Mouse (Mus musculus) hindbrain, embryonic 10.5 days (tissue): ENCODE data around the gene Pou3f1. TPM values are rescaled to one million over a fixed set of nuclear protein-coding genes. Genes with fewer than 3 reads are reported as not detected.
"Not testable (repeated sequence)": the region's sequence is repeated elsewhere in the genome, so short reads cannot be mapped to it uniquely, and the experiment has no call there.

Source experiments
- DNase-seq: peaks from one replicate; pipeline ENCODE4 v3.0.0-alpha.2; 2017; ENCODE audit warnings: low spot score
- H3K27ac ChIP-seq: fragments of 300-500 bp; sonication (generic); 2 replicates; pipeline ENCODE4 v1.5.1; 2016; ENCODE audit warnings: mild to moderate bottlenecking, moderate library complexity
- H3K27me3 ChIP-seq: fragments of 300-500 bp; sonication (generic); 2 replicates; pipeline ENCODE4 v1.6.1; 2016; ENCODE audit warnings: mild to moderate bottlenecking; ENCODE audit not compliant: poor library complexity, insufficient read depth, severe bottlenecking
- H3K36me3 ChIP-seq: fragments of 300-500 bp; sonication (generic); 2 replicates; pipeline ENCODE4 v1.6.1; 2016; ENCODE audit warnings: mild to moderate bottlenecking, moderate library complexity
- H3K4me1 ChIP-seq: fragments of 300-500 bp; sonication (generic); replicated peaks from 2 replicates; pipeline ENCODE4 v1.6.1; 2016; ENCODE audit warnings: mild to moderate bottlenecking
- H3K4me3 ChIP-seq: fragments of 300-500 bp; sonication (generic); 2 replicates; pipeline ENCODE4 v1.5.1; 2016; ENCODE audit warnings: mild to moderate bottlenecking, moderate library complexity
- H3K9me3 ChIP-seq: fragments of 300-500 bp; sonication (generic); 2 replicates; pipeline ENCODE4 v1.6.1; 2016; ENCODE audit warnings: mild to moderate bottlenecking, moderate library complexity
- WGBS: fragments of 180-500 bp; shearing (Covaris S2); methylation state at CpG from one replicate; pipeline ENCODE4 v1.1.7; 2016; 5-methylcytosine and 5-hydroxymethylcytosine counted together
- polyA plus RNA-seq: library from polyadenylated mRNA; unstranded; fragments of >200 nt; fragmentation: Nextera tagmentation; extraction: Ambion mirVana; gene quantifications from 2 replicates; pipeline ENCODE4 v1.2.1, GENCODE M21; 2016

Gene Pou3f1
- polyA plus RNA-seq, 1 experiment from 2014 or later, result 12.9 TPM

DNA sequence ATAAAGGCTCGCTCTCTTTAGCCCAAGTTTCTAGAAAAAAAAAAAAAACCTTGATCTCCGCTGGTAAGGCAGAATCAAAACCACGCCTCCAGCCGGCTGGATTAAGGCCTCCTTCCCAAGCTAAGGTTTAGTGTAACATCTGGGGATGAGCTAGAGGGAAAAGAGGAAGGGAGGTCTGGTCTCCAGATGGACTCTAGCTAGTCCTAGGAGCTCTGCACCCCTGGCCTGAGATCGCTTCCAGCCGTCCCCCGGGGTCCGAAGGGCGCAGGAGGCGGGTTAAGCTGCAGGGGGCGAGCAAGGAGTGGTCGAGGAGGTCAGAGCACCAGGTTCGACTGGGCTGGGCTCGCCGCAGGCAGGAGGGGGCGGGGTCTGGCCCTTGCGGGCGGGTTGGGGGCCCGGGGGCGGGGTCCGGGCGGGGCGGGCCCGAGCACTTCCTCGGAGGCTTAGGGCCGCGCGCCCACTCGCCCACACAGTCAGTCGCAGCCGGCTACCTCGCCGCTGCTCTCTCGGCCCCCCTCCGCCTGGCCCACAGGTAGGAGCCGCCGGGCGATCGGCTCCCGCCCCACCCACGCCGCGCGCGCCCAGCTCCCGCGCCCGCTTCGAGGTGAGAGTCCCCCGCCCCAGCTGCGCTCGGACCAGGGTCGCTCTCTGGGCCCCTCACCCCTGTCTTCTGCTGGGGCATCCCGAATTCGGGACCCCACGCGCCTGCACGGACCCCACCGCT is 43.8 kb downstream of the Pou3f1 start, which contains the start of gene Fhl3:
TSS of gene Fhl3 (plus strand) at position 454 of the 724 bp plus-strand sequence.
- under 1% methylated on average over 54 of the region's 59 CpGs for WGBS
- Histone ChIP-seq H3K36me3 (no peaks in the 10 kb centered on the region), H3K27me3 (peaks cover 64% of the 10 kb centered on the region), H3K4me1 (peaks cover 68% of the 10 kb centered on the region), H3K9me3 (no peaks in the 10 kb centered on the region), H3K27ac (peak within 1 kb of the TSS; percentile 89), H3K4me3 (peak within 1 kb of the TSS; percentile 91)
- DNase-seq, result peak; percentile 80

DNA sequence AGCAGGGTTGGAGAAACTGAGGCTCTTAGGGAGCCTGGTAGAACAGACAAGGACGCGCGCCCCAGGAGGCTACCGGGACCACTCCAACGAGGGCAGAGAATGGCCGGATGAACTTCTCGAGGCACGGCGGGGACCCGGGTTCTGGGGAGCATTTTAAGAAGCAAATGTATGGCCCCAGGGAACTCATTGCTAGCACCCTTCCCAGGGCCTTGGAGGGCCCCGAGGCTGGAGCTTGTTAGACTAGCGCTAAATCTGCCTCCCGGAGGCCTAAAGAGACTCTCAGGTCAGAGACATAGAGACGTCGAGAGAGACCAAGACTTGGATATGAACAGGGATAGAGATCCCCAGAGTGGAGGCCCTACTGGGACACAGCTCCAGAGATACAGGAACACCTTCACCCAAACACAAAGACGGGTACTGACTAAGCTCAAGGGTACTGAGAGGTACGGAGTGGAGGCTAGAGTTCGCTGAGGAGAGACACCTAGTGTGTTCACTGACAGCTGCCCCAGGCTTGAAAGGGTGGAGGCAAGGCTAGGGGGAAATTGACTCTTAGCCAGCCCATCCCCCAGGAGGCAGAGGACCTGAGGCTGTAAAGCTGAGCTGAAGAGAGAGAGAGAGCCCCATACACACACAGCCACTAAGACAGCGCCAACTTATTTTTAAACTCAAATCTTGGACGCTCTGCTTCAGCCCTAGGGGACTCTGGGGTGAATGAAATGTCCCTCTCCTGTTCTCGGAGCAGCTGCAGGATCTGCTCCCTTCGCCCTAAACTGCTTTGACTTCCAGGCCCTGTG is 44.6 kb downstream of the Pou3f1 start:
- DNase-seq, result peak; percentile 37
- H3K4me3 ChIP-seq, result peak overlapping the region; percentile 91
- H3K27ac ChIP-seq, result peak overlapping the region; percentile 89
- no peaks in the 10 kb centered on the region for H3K9me3 ChIP-seq
- H3K27me3 ChIP-seq, result peaks cover 64% of the 10 kb centered on the region
- 3% methylated on average over 22 of the region's 22 CpGs for WGBS
- H3K36me3 ChIP-seq, result peaks cover 3% of the 10 kb centered on the region; the same call in 1 of the 2 replicates
- H3K4me1 ChIP-seq, result peaks cover 69% of the 10 kb centered on the region

GRCm38 (mm10) chr4:124701916-124702315 is 45.3 kb downstream of the Pou3f1 start:
- peak overlapping the region; percentile 91 for H3K4me3 ChIP-seq
- no peaks in the 10 kb centered on the region for H3K9me3 ChIP-seq
- 35% methylated on average over 5 of the region's 5 CpGs for WGBS
- peak overlapping the region; percentile 89 for H3K27ac ChIP-seq
- H3K27me3 ChIP-seq, result peaks cover 66% of the 10 kb centered on the region
- peaks cover 68% of the 10 kb centered on the region for H3K4me1 ChIP-seq
- peaks cover 4% of the 10 kb centered on the region; the same call in 1 of the 2 replicates for H3K36me3 ChIP-seq
- no peak for DNase-seq

DNA sequence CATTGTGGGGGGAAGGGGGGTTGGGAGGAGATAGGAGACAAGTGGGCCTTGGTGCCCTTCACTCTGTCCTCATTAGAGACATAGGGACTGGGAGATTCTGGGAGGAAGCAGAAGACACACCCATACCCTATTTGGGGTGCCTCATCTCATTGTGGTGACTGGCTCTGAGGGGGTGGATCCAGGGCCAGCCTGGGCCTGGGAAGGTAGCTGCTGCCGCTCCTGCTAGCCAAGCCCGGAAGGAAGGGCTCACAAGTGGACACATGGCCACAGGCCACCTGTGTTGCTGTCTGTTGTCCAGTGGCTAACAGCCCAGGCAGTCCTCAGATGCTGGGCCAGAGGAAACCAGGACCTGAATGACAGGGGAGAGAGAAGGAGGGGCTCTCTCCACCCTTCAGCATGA is 46.8 kb downstream of the Pou3f1 start:
- Histone ChIP-seq H3K9me3 (no peaks in the 10 kb centered on the region), H3K27ac (peak overlapping the region; percentile 89), H3K4me1 (peaks cover 80% of the 10 kb centered on the region), H3K36me3 (peaks cover 10% of the 10 kb centered on the region; the same call in 1 of the 2 replicates), H3K27me3 (peaks cover 74% of the 10 kb centered on the region), H3K4me3 (peak overlapping the region; percentile 32; the same call in 1 of the 2 replicates)
- DNase-seq, result no peak
- WGBS, result 32% methylated on average over 2 of the region's 2 CpGs

GRCm38 (mm10) chr4:124703881-124704796 is 47.5 kb downstream of the Pou3f1 start:
- WGBS, result 5% methylated on average over 6 of the region's 6 CpGs
- Histone ChIP-seq H3K27me3 (peaks cover 74% of the 10 kb centered on the region), H3K4me3 (peak overlapping the region; percentile 32), H3K27ac (peak overlapping the region; percentile 89), H3K36me3 (peaks cover 10% of the 10 kb centered on the region; the same call in 1 of the 2 replicates), H3K9me3 (no peaks in the 10 kb centered on the region), H3K4me1 (peaks cover 87% of the 10 kb centered on the region)
- peak; percentile 35 for DNase-seq

GRCm38 (mm10) chr4:124704797-124705474 is 48.3 kb downstream of the Pou3f1 start:
- H3K4me1 ChIP-seq, result peaks cover 87% of the 10 kb centered on the region
- DNase-seq, result peak; percentile 41
- WGBS, result 13% methylated on average over 11 of the region's 11 CpGs

GRCm38 (mm10) chr4:124705661-124706269 is 49.2 kb downstream of the Pou3f1 start:
- peaks cover 87% of the 10 kb centered on the region for H3K4me1 ChIP-seq
- H3K27me3 ChIP-seq, result peaks cover 72% of the 10 kb centered on the region

More at GRCm38 (mm10) chr4:124704797-124705474, 48.3 kb downstream of the Pou3f1 start:
- peak overlapping the region; percentile 32 for H3K4me3 ChIP-seq
- H3K9me3 ChIP-seq, result no peaks in the 10 kb centered on the region
- H3K36me3 ChIP-seq, result peaks cover 10% of the 10 kb centered on the region; the same call in 1 of the 2 replicates
- H3K27ac ChIP-seq, result peak overlapping the region; percentile 89
- peaks cover 74% of the 10 kb centered on the region for H3K27me3 ChIP-seq

GRCm38 (mm10) chr4:124707381-124708199 is 51.0 kb downstream of the Pou3f1 start:
- H3K27ac ChIP-seq, result 0 out of 2 replicates have a peak overlapping the region, but pooled peaks have one; percentile 9
- not testable (repeated sequence) for H3K4me3 ChIP-seq, H3K9me3 ChIP-seq, DNase-seq
- peaks cover 10% of the 10 kb centered on the region; the same call in 1 of the 2 replicates for H3K36me3 ChIP-seq
- 86% methylated on average over 25 of the region's 25 CpGs for WGBS
- H3K4me1 ChIP-seq, result peaks cover 71% of the 10 kb centered on the region
- H3K27me3 ChIP-seq, result peaks cover 54% of the 10 kb centered on the region

More at GRCm38 (mm10) chr4:124705661-124706269, 49.2 kb downstream of the Pou3f1 start:
- H3K36me3 ChIP-seq, result peaks cover 10% of the 10 kb centered on the region; the same call in 1 of the 2 replicates
- no peaks in the 10 kb centered on the region for H3K9me3 ChIP-seq
- peak overlapping the region; percentile 89; the same call in 1 of the 2 replicates for H3K27ac ChIP-seq
- DNase-seq, result no peak
- WGBS, result 88% methylated on average over 23 of the region's 23 CpGs
- no peak overlapping the region for H3K4me3 ChIP-seq

DNA sequence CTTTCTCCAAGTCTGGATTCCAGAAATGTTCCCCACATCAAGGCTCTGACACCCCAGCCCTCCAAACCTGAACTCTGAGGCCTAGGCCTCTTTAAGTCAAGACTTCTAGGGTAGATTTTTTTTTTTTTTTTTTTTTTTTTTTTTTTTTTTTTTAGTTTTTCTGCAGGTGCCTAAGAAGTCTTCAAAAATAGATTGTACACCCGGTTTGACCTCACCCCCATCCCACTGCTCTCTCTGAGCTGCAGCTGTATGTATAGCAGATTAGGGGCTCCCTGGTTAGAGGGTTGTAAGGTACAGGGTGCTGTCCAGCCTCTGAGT is 51.6 kb downstream of the Pou3f1 start:
- Histone ChIP-seq H3K4me3 (peak overlapping the region; percentile 48; the same call in 1 of the 2 replicates), H3K27ac (peak overlapping the region; percentile 86), H3K36me3 (peaks cover 10% of the 10 kb centered on the region; the same call in 1 of the 2 replicates), H3K27me3 (peaks cover 53% of the 10 kb centered on the region), H3K4me1 (peaks cover 69% of the 10 kb centered on the region)
- DNase-seq, H3K9me3 ChIP-seq: not testable (repeated sequence)
- 13% methylated on average over 1 of the region's 1 CpGs for WGBS

DNA sequence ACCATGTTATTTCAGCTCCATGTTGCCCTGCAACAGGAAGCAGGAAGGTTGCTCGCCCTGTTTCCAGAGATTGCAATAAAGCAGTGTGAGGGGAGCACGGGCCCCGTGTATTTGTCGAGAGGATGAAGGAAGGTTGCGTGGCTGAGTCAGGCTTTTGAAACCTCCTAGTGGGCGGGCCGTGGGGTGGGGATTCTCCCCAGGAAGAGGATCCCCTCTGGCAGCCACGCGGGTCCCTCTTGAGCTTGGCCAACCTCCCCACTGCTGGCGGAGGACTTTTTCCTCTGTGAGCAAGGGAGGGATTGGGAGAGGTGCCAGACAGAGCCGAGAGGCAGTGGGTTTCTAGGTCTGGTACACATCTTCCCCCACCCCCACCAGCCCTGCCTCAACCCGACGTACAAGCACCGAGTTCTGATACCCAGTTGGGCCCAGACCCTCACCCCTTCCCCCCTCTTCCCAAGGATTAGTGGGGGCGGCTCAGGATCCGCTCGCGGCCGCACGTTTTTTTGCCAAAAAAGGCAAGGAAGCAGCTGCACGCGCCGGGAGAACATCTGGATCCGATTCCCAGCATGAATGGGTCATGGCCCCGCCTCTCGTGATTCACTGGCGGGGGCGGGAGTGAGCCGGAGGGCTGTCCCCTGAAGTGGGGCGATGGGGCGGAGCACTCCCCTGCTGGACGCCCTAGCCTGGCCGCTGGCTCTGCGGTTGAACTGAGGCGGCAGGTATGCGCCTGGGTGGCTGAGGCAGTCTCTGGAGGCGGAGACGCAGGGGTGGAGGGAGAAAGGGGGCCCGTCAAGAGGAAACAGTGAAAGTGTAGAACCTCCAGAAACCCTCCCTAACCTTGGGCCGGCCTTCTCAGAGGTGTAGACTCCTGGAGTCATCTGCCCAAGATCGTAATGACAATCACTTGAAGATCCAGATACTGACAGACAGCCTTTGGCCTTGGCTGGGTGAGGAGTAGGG is 52.2 kb downstream of the Pou3f1 start:
- Histone ChIP-seq H3K36me3 (peaks cover 10% of the 10 kb centered on the region; the same call in 1 of the 2 replicates), H3K4me1 (peaks cover 63% of the 10 kb centered on the region), H3K27me3 (peaks cover 46% of the 10 kb centered on the region), H3K9me3 (no peaks in the 10 kb centered on the region), H3K4me3 (peak overlapping the region; percentile 48), H3K27ac (peak overlapping the region; percentile 86)
- 2% methylated on average over 41 of the region's 41 CpGs for WGBS
- DNase-seq, result peak; percentile 87
